Mouse (Mus musculus) ES-E14 (cell line): Measurements from ENCODE around the gene Inpp1.

Source experiments
- MAFK ChIP-seq: IDR thresholded peaks from 2 replicates; pipeline ENCODE4 v1.6.1; 2014; ENCODE audit warnings: mild to moderate bottlenecking, low read depth, low read length, inconsistent platforms; ENCODE audit not compliant: insufficient read depth
- ZNF384 ChIP-seq: IDR thresholded peaks from 2 replicates; pipeline ENCODE4 v1.6.1; 2012; ENCODE audit warnings: low read depth, low read length, inconsistent platforms

DNA sequence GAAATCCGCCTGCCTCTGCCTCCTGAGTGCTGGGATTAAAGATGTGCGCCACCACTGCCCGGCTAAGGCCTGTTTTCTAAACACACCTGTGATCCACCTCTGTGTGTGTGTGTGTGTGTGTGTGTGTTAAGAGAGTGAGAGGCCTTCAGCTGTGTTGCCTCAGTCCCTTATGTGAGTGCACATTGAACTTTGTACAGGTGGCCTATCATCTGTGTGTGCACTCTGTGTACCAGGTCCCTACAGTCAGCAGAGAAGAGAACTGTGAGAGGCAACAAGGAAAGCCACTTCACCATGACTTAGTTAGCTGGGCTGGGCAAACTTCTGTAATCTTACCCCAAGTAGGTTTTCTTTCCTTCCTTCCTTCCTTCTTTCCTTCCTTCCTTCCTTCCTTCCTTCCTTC is 21.6 kb upstream of the Inpp1 start:
- TF ChIP-seq ZNF384, result no peak
- TF ChIP-seq MAFK, result no peak
